Mouse (Mus musculus): ENCODE data around the gene Dgkg.

The Dgkg gene

DNA sequence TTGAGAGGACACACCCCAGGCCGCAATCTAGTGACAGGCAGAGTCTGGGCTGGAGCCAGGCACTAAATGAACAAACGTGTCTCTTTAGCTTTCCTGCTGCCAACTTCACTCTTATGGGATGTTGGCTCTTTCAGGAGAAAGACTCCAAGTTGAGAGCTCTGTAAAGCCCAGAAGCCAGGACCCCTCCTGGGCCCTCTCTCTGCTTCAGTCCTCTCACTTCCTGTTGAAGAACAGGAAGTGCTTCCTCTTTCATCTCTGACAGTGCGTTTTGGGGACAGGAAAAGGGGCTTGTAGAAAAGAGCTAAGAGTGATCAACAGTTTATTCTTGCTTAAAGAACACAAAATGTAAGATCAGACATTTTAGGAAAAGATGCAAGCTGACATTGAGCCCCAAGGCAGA, 159.0 kb downstream of the Dgkg start:
- no peak for DNase-seq (ENCODE audit: low read depth)

DNA sequence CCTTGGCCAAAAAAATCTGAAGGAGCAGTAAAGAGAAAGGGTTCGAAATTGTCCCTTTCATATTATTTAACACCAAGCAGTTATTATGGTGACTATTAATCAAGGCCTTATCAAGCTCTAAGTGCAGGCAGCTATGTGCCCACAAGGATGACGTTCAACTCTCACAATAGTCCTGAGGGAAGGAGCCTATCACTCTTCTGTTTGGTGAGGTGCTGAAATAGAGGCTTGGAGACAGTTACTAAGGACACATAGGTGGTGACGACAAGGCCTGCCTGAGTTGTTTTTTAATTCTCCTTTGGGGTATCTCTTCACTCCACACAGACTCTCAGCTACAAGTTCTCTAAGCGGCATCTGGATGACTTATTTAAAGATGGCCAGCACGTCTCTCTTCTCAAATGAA, 161.8 kb downstream of the Dgkg start:
- DNase-seq (ENCODE audit: low read depth) = no peak

DNA sequence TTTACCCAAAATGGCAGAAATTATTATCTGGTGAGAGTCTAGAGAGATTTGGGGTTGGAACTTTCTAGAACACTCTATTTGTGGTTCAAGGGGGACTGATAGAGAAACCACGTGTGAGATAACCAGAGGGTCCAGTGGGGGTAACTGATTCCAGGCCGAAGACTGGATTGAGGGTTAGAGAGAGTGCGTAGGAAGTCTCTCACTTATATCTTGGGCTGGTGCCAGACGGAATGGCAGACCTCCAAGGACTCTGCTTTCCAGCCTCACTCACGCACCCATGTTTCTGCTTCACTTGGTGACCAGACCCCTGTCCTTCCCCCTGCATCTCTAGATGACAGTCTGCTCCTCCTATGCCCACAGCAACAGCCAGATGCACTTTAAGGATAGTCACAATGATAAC, 162.2 kb downstream of the Dgkg start:
- no peak for DNase-seq (ENCODE audit: low read depth)

DNA sequence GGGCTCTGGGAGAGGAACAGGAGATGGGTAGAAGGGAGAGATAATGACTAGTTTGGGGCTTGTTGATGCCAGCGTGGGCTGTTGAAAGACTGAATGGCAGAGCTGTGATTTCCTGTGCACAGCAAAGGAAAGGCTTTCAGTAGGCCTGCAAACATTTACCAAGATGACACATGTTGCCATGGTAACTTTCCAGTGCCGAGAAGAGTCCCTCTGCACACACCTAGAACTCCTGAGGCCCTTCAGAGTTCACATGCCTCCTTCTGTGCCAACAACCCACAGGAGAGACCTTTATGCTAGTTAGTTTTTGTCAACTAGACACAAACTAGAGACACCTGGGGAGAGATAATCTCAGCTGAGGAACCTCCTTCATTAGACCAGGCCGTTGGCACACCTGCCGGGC, 163.6 kb downstream of the Dgkg start:
- DNase-seq (ENCODE audit: low read depth) = no peak

DNA sequence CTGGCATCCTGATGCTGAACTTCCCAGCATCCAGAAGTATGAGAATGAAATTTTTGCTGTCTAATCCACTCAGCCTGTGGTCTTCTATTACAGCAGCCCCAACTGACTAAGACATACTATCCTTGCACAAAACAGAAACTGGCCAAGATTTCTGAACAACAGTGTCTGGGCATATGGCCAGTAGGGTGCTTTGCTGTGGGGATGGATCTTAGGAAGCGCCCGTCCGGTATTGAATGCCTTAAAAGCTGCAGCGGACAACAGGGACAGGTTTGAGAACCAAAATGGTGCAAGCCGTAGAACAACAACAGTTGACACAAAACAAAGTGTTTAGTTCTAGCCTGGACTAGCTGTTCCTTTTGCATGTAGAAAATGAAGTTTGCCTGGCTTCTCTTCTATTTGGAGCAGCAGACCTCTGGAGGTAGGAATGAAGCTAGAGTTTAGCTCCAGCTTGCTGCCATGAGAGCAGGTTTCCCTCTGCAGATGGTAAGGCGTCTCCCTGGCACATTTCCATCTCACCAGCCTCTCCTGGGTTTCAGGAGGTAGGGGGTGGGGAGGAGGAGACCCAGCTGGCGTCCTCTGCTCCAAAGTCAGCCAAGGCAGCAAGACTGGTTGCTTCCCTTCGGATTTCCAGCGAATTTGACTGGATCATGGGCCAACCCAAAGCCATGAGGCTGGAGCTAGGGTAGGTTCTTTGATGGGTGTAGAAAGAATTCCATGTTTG, 165.4 kb downstream of the Dgkg start:
- no peak for DNase-seq (ENCODE audit: low read depth)

DNA sequence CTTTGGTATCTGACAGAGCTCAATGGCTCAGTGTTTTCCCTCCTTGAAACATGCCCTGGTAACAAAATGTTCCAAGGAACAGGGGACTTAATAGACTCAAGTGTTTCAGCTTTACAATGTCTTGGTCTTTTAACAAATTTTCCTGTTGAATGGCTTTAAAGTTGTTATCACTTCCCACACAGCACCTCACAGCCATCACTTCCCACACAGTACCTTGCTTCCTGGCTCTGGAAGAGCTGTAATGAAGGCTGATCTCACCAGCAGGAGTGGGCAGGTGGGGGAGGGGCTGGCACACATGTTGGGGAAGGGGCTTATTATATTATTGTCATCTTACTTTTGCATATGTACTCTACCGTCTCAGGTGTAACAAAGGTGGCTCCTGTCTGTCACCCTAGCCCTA, 173.1 kb downstream of the Dgkg start:
- DNase-seq (ENCODE audit: low read depth) = no peak

DNA sequence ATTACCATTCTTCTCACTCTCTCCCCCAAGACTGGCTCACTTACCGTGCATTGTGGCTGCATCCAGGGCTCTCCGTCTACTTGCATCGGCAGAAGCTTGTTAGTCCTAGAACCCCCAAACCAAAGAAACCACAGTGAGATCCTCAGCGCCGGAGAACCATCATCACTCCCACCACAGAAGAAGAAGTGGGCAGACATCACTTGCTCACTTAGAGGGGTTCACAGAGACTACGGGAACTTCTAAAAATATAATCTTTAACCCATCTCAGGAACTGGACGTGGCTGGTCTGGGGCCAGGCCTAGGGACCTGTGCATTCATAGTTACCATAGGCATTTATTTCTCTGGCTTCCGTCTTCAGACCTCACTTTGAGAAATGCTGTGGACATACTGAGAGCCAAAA, 177.7 kb downstream of the Dgkg start:
- DNase-seq (ENCODE audit: low read depth) = no peak

DNA sequence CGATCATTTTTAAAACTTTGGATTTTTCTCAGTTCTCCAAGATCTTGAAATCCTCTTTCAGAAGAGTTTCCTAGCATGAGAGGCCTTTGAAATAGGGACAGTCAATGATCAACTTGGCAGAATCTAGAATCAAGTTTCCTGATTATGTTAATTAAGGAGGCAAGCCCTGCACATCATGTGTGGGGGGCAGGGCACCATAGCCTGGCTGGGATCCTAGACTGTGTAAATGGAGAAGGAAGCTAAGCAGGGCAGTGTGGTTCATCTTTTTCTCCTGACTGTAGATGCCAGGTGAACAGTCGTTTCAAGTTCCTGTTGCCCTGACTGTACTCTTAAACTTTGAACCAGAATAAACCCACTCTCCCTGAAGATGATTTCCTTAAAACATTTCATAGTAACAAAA, 185.3 kb downstream of the Dgkg start:
- DNase-seq (ENCODE audit: low read depth) = no peak

DNA sequence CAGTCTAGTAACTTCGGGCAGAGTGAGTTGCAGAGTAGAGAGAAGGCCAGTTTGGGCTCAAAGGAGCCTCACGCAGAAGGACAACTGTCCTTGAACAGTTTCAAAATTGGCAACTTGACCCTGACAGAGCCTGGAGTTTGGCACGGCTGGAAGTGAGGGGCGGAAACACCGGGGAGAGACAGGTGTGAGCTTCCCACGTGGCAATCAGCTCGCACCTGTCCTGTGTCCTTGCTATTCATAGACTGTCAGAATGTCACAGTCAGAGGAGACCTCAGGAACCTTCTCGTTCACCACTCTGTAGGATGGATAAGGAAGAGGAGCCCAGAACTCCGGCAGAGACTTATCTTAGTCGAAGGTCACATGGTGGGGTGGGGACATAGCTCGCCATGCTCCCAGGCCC, 187.6 kb downstream of the Dgkg start:
- DNase-seq (ENCODE audit: low read depth) = no peak

DNA sequence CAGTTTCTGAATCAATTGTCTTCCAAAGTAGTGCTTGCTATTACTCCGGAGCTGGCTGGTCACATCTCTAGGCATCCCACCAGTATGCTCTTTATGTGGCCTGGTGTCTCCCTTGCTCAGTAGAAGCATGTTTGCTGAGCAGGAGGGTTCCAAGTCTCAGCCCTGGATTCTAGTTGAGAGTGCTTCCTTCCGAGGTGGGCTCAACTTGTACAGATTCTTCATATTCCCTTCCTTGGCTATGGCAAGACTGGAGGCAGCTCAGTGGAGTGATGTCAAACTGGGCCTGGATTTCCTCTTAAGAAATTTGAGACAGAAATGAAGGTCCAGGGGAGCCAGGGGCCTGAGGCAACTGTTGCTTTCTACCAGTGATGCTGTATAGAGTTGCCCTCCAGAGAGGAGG, 189.9 kb downstream of the Dgkg start:
- DNase-seq (ENCODE audit: low read depth) = no peak

DNA sequence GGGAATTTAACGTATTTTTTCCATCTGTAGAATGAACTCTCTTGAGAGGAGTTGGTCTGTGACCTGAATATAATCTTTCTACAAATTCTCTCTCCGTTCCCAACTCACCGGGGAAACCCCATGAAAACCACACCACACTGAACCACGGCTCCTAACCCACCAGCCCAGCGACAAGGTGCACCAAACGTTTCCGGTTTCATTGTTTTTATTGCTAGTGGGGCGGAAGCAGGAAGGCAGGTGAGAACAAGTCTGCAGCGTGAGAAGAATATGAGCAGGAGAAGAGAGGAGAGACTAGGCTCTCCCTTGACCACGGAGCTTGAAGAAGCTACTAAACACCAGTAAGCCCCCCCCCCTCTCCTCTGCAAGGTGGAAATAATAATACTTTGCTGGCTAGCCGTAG, 190.6 kb downstream of the Dgkg start:
- no peak for DNase-seq (ENCODE audit: low read depth)

DNA sequence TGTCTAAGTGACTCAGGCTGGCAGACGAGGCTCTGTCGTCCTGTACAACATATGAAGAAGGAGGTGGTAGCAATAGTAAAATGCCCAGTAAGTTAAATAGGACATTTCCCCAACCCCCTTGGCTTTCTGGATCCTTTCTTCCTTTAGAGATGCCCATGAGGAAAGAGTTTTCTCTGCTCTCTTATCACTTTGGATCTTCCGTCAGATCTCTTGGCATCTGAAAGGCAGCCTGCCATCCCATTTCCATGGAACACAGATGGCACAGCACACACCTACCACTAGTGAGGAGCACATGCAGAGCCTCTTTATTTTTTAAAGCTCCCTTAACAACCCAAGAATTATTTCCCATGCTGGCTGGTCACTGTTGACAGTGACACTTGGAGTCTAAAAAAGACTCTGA, 194.8 kb downstream of the Dgkg start:
- DNase-seq (ENCODE audit: low read depth) = no peak

DNA sequence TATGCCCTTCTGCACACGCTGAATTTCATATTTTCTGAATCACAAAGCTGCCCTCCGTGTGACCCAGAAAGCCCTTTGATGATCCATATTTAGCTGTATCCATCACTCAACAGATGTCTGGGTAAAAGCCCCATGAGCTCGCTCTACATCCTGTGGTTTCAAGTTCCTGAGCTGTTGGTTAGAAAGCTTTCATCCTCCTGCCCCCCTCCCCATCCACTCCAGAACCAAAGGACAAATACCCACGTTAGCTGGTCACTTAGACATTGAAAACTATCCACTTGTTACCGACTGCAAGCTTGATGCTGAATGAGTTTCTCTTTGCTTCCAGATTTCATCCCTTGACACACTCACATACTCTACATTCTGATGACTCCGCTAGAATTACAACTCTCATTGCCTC, 195.3 kb downstream of the Dgkg start:
- no peak for DNase-seq (ENCODE audit: low read depth)

DNA sequence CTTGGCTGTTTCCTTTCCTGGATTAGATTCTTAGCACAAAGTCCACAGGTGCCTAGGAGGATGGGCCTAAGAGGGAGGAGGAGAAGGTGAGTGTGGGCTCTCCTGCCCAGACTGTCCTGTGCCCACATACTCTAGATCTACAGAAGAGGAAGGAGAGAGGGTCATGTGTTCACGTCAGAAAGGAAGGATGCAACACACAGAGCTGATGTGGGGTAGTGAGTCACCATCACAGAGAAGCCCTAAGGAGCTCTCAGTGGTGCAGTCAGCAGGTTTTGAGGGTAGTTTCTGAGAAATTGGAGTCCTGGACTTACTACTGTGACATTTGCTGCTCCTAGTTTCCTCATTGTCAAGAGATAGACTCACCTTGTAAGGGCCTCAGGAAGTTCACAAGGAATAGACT, 196.1 kb downstream of the Dgkg start:
- DNase-seq (ENCODE audit: low read depth) = no peak

DNA sequence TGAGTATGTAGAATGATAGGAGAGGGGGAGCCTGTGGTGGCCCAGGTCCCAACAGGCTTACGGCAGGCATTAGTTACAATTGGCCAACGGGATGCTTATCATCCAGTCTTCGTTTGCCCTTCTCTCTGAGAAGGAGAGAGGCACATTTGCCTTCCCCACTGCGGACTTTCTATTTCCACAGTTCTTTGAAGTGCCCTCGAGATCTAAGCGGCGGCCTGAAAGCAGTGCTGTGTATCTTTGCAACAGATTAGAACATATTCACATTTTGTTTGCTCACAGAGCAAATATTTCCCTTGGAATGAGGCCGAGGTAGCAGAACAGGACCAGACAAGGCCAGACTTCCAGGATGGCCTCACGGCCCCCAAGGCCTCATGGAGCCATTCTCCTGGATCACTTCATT, 204.9 kb downstream of the Dgkg start:
- DNase-seq (ENCODE audit: low read depth) = no peak

DNA sequence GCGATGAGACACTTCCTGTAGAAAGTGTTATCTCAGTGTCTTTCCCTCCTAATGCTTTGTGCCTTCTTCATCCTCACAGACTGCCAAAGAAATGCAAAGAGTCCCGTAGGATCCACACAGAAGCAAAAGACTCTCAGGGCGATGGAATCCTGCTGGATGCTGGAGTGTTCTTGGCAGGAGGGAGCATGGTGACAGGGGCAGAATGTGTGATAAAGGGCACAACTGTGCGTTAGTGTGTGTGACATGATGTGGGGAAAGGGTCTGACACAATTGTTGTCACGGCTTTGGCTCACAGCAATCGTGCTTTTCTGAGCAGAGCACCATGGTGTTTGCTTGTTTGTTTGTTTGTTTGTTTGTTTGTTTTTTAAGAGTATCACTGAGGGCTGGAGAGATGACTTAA, 208.9 kb downstream of the Dgkg start:
- no peak for DNase-seq (ENCODE audit: low read depth)

DNA sequence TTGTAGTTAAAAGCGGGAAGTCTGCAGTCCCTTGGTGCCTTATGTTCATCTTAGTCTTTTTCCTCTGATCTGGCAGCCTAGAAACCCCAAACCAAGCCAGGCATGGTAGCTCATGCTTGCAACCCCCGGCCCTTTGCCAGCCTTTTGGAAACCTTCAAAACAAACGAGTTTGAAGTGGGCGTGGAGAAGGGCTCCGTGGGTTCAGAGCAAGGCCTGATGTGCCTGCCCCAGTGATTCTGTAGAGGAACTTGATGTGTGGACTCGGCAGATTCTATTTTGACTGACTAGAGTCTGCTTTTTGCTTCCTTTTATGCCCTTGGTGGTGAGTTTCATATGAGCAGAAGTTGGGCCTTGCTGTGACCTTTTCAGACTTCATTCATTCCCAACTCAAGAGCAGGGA, 212.2 kb downstream of the Dgkg start:
- no peak for DNase-seq (ENCODE audit: low read depth)

DNA sequence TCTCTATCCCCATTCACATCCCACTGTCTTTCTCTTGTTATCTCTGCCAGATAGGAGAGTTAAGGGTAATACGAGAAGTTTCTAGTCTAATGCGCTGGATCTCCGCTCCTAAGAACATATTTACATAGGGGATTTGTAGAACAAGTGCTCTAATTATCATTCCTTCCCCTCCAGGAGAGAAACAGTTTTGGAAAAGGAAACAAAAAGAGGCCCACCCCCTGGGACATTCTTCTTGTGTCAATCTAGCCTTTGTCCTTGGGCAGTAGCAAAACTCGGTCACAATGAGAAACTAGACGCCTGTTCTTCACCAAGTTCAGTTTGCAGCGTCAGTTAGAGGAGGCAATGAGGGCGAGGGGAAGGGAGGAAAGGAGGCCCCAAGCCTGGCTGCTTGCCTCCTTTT, 214.8 kb downstream of the Dgkg start:
- DNase-seq (ENCODE audit: low read depth) = no peak

DNA sequence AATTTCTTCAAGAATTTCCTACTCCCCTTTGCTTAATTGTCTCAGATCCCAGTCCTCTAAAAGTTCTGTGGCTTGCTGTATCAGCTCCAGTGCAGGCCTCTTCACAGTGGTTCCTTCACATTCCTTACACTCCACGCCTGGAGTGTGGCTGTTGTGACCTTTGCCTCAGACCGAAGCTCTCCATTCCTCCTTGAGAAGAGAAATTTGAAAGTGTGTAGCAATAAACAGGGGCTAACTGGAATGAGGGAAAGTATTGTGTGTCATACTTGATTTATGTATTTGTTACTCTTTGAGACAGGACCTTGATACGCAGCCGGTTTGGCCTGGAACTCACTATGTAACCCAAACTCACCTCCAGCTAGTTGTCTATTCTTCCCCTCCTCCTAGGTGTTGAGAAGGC, 215.7 kb downstream of the Dgkg start:
- DNase-seq (ENCODE audit: low read depth) = no peak

DNA sequence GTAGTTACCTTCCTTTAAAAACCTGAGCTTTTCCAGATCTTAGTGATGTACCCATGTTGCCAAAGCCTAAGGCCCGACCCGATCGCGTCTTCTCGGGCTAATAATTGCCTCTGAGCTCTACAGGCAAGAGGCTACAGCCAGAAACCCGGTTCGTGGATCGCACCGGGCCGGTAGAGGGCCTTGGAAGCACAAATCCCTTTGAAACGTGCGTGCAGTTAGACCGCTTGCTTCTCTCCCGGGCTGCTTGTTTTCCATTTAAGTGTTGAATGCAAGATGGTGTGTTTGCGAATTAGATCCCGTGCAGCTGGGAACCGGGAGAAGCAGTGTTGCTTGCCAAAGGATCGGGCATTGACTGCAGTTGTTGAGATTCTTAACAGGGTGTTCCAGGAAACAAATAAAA, 216.8 kb downstream of the Dgkg start:
- DNase-seq (ENCODE audit: low read depth) = no peak

DNA sequence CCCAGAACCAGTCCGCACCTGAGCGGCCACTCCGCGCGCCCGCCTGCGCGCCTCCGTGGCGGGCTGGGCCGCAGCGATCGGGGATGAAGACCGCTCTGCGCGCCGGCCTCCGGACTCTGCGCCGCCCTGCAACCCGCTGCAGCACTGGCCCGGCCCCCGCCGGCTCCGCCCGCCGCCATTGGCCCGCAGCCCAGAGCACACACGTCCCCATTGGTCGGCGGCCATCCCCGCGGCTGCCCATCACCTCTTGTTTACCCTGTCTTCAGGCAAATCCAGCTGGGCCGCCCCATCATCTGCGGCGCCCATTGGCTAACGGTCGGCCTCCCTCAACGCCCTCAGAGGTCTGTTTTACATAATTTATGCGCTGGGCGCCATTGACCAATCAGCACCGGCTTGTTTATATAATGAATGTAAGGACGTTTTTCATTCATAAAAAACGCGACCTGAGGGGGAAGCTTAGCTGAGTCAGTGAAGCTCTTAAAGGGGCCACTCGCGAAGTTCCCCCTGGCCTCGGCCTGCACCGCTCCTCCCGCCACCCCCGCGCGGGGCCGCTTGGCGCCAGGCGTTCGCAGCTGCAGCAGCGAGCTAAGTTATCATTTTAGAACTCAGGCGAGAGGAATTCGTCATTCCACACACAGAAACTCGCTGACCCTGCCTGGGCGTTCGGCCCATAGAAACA, 217.4 kb downstream of the Dgkg start, which contains the start of gene Etv5:
Etv5 (minus strand) TSS at position 221 of the 679 bp plus-strand sequence.
- peak; percentile 95 for DNase-seq (ENCODE audit: low read depth)

DNA sequence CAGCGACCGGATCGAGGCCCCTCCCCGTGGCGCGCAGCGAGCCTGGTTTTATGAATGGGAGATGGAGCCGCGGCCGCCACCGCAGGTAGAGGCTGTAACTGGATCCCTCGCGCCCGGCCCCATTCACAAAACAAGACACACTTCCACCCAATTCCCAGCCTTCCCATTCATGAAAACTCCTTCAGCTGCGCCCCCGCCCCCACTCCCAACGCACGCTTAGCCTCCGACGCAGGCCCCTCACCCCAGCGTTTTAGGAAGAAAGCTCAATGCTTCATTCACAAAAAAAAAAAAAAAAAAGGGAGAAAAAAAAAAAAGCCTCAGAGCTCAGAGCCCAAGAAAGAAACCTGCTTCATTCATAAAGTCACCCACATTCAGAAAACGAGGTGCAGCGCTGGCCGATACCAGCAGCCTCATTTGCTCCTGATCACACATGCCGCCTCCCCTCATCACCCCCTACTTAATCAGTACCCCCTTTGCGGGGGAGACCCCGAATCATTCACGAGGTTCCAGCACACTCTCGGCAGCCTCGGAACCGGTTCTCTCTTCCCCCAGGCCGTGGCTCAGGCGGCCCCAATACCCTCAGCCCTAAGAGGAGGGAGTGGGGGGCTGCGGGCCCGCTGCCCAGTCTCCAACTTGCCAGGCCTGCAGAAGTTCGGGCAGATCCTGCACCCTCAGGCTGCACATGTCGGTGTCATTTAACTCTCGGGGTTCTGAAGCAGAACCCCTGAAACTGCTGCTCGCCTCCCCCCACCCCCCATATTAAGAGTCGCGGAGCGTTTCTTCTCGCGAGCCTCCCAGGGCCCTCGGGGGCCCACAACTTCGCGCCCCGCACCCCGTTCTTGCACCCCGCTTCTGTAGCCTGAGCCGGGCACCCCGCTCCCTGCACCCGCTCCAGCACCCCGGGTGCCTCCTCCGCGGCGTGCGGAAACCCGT, 218.3 kb downstream of the Dgkg start:
- DNase-seq (ENCODE audit: low read depth) = no peak

DNA sequence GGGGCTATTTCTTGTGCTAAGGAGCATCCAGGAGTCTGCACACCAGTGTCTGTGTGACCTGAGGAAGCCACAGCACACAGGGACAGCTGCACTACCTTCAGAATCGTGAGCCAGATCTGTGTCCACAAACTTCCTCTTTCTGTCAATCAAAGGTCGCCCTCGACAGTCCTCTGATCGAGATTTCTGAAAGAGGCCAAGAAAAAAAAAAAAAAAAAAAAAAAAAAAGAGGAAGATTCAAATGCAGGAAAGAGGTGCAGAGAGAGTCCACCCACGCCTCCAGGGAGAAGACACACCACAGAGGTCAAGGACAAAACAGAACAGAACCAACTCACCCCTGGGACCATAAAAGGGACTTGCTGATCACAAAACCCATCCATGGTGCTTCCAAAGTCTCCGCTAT, 220.9 kb downstream of the Dgkg start:
- DNase-seq (ENCODE audit: low read depth) = no peak

Data from c-Kit-positive CD71-negative TER-119-negative erythroid progenitor cells, embryonic 14.5 days (primary cell).